ENCODE assay signal across 11 mouse cellular contexts in genomic region chr2:93779897-93780208, GRCm38 (mm10). TPM values are rescaled to one million over a fixed set of nuclear protein-coding genes. Genes with fewer than 3 reads are reported as not detected.
DNase-seq lines count a peak whose midpoint lies in the region; ATAC-seq lines count a peak whose summit lies in the region.
"Had no signal": no experiment of that assay in that cellular context is flagged by ENCODE, and none has a peak within 500 bp of the region (broad histone marks: within the 10 kb centered on the region; RNA-seq: fewer than 3 reads in every experiment).

No protein-coding gene starts in this region.

- no peak for DNase-seq in kidney, postnatal 36 days
- peak; percentile 58 for DNase-seq in embryo, embryonic 10.5 days (ENCODE audit: low spot score)
- no peak for DNase-seq in embryonic facial prominence, embryonic 10.5 days (ENCODE audit: low spot score)
- DNase-seq in neural tube, embryonic 10.5 days (ENCODE audit: extremely low spot score, low spot score) = peak; percentile 55
- no peak for DNase-seq in spleen, adult 12 weeks (ENCODE audit: low spot score)
- DNase-seq: layer of hippocampus, postnatal 36 days; right cerebral cortex, adult 18-20 months had no signal

- peaks cover 7% of the 10 kb centered on the region; the same call in 1 of the 2 replicates for H3K36me3 ChIP-seq in kidney, embryonic 14.5 days (ENCODE audit: control insufficient read depth, insufficient read depth, low read length)
- H3K36me3 ChIP-seq in embryonic facial prominence, embryonic 10.5 days (replicated peaks) = peaks cover 10% of the 10 kb centered on the region

- peak; percentile 80 for ATAC-seq in kidney, embryonic 14.5 days (ENCODE audit: low FRiP score, low TSS enrichment)
- ATAC-seq in erythroid progenitor cell, adult 5-6 weeks (replicated peaks; ENCODE audit: low FRiP score, poor library complexity, severe bottlenecking) = no peak

- WGBS in kidney, embryonic 14.5 days = 11% methylated on average over 6 of the region's 6 CpGs
- 54% methylated on average over 6 of the region's 6 CpGs for WGBS in embryonic facial prominence, embryonic 10.5 days

- H3K27me3 ChIP-seq in kidney, embryonic 14.5 days (ENCODE audit: control insufficient read depth, insufficient read depth, low read length) = peaks cover 4% of the 10 kb centered on the region; the same call in 1 of the 2 replicates
- no peaks in the 10 kb centered on the region for H3K27me3 ChIP-seq in embryonic facial prominence, embryonic 10.5 days (replicated peaks; ENCODE audit: low read depth, poor library complexity, severe bottlenecking)
- H3K27me3 ChIP-seq: heart, embryonic 15.5 days had no signal

- no peak overlapping the region for H3K9ac ChIP-seq in kidney, embryonic 14.5 days (ENCODE audit: low read depth, low read length)
- H3K9ac ChIP-seq: heart, embryonic 15.5 days; liver, embryonic 14.5 days had no signal

- H3K9me3 ChIP-seq in kidney, embryonic 14.5 days (ENCODE audit: control insufficient read depth, low read length) = no peaks in the 10 kb centered on the region
- H3K9me3 ChIP-seq in embryonic facial prominence, embryonic 10.5 days = no peaks in the 10 kb centered on the region
- H3K9me3 ChIP-seq: heart, embryonic 15.5 days had no signal

- no peak overlapping the region for H3K4me2 ChIP-seq in kidney, embryonic 14.5 days (replicated peaks; ENCODE audit: low read depth, low read length)
- H3K4me2 ChIP-seq: heart, embryonic 15.5 days had no signal

- no peak overlapping the region for H3K27ac ChIP-seq in kidney, embryonic 14.5 days (ENCODE audit: low read depth, low read length)
- peak overlapping the region; percentile 36 for H3K27ac ChIP-seq in embryonic facial prominence, embryonic 10.5 days (replicated peaks)
- H3K27ac ChIP-seq: heart, embryonic 15.5 days; liver, embryonic 14.5 days had no signal

- peaks cover 31% of the 10 kb centered on the region for H3K4me1 ChIP-seq in kidney, embryonic 14.5 days (ENCODE audit: control insufficient read depth, insufficient read depth, low read length)
- H3K4me1 ChIP-seq in embryonic facial prominence, embryonic 10.5 days = peaks cover 75% of the 10 kb centered on the region

- H3K4me3 ChIP-seq in kidney, embryonic 14.5 days (ENCODE audit: low read length) = no peak overlapping the region
- H3K4me3 ChIP-seq in embryonic facial prominence, embryonic 10.5 days = no peak overlapping the region
- H3K4me3 ChIP-seq: heart, embryonic 15.5 days had no signal

RNA-seq across cellular contexts. Expression of gene Ext2, which starts 42.5 kb away (rescaled TPM):
- polyA plus RNA-seq in kidney, embryonic 14.5 days (2014; fragmentation: Nextera tagmentation; extraction: Ambion mirVana) = 67.9 and 111 TPM in 2 replicates
- 73.6 and 76.0 TPM in 2 replicates for polyA plus RNA-seq in embryonic facial prominence, embryonic 10.5 days (2016; fragmentation: Nextera tagmentation; extraction: Ambion mirVana)
- total RNA-seq in erythroid progenitor cell, adult 5-6 weeks (2015; ENCODE audit: low replicate concordance) = 10.1 and 16.6 TPM in 2 replicates
- total RNA-seq in erythroid progenitor cell, adult 5-6 weeks (2017; ENCODE audit: low replicate concordance) = 5.4 and 7.0 TPM in 2 replicates

Comparison
In these comparisons a context has a peak if more than half of its experiments do, and no peak if none do; other contexts are left out.
1. DNase-seq: peak in embryo, embryonic 10.5 days (single experiment) and neural tube, embryonic 10.5 days (single experiment); none in kidney, postnatal 36 days (0 of 2), embryonic facial prominence, embryonic 10.5 days (single experiment) and spleen, adult 12 weeks (single experiment).